Mouse (Mus musculus): Measurements from ENCODE around the gene Epn1. TPM values are rescaled to one million over a fixed set of nuclear protein-coding genes. Genes with fewer than 3 reads are reported as not detected.

Epn1 gene
- 114 TPM for total RNA-seq (2023)

DNA sequence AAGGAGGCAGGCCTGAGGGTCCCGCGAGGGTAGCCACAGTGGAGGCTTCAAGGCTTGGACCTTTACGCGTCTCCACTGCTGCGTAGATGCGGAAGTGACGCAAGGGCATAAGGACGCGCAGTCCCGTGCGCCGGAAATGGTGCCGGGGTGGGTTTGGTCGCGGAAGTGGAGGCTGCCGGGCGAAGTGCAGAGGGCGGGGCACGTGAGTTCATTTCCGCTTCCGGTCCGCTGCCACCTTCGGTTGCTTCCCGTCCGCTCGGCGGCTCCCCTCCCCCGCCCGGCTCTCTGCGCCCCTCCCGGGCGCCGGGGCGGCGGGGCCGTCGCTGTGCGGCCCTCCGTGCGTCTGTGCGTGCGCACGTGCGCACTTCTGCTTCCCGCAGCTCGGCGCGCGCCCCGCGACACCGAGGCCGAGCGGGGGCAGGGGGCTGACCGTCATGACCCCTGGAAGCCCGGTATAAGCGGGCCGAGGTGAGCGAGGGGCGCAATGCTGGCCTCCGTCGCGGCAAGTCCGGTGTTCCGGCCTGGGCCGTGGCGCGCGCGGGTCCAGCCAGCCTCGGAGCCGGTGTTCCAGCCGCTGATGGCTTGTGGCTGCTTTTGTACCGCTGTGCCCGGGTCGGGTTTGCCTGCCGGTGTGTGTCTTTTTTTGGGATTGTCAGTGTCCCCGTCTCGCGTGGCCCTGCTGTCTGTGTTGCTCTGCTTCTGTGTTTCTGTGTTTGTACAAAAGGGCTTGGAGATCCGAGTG lies at the start of gene Epn1:
TSS of gene Epn1 (plus strand) at position 226 of the 742 bp plus-strand sequence.

DNA sequence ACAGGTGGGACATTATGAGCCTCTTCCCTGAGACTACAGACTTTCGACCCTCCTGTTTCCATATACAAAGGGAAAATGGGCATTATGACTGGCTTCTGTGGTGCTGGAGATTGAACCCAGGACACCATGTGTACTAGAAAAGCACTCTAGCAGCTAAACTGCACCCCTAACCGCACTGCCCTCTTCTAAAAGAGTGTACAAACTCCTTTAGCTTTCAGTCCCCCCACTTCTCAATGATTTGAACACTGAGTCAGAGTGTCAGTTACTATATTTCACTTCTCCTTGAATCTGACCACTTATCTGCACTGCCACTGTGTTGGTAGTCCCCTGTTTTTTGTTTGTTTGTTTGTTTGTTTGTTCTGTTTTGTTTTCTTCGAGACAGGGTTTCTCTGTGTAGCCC lies 46.2 kb upstream of the Epn1 start, which contains the start of gene 4632433K11Rik:
TSS of gene 4632433K11Rik (plus strand) at position 301 of the 400 bp plus-strand sequence.

DNA sequence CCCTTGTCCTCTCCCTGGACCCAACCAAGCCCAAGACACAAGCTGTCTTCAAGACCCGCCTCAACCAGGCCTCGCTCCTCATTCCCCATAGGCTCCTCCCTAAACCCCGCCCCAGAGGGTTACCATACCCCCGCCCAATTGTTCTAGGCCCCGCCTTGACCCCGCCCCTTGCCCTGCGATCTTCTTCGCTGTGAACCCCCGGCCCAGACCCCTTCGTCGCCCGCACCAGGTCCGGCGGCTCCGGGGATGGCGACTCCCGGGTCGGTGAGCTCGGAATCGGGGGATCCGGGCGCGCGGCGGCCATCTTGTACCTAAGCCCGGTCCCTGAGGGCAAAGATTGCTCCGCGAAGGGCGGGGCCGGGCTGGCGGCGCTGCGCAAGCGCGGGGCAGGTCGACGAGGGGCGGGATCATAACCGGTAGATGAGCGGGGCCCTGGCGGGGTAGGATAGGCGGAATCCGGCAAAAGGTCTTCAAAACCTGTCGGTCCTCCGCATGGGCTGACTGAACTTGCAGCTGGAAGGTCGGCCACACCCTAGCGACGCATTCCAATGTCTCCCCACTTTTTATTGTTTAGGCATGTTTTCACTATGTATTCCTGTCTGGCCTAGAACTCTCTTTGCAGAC lies 41.8 kb upstream of the Epn1 start, which contains the start of gene Zfp784:
TSS of gene Zfp784 (minus strand) at position 338 of the 624 bp plus-strand sequence.

DNA sequence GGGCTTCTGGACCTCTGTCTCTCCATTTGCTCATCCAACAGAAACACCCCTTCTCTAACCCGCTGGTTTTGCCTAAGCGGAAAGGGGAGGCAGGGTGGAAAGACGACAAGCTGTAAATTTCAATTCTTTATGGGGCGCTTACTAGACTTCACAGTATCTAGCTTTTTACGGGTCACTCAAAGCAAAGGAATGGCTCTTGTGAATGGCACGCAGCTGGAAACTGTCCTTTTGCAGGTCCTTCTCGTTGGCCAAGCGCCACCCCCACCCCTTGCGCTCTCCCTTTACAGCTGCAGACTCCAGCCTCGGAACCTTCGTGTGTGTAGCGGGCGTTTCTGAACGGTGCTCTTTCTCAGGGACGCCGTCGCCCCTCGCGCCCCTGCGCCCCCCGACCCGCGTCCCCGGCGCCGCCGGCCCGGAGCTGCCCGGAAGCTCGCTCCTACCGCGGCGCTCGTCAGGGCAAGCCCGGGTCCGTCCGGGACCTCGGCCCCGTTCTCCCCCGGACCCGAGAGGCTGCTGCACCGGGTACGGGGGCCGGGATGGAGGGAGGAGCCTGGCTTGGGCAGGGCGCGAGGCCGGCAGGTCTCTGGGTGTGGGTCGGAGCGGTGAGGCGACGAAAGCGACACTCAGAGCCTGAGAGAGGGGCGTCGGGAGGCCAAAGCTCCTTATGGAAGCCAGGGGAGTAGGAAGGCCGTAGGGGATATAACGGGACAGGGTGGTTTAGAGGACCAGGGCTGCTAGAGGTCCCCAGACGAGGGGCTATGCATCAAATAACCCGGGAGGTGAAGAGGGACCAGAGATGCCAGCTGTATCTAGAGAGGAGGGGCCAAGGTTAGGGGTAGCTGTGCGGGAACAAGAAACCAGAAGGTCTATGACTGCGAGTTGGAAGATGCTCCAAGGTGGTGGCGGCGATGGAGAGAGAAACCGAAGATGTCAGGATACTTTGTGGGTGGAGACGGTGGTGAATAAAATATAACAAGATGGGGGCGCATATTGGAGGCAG lies 28.5 kb upstream of the Epn1 start, which contains the start of gene Zfp580:
TSS of gene Zfp580 (plus strand) at position 346 of the 1,000 bp plus-strand sequence.

DNA sequence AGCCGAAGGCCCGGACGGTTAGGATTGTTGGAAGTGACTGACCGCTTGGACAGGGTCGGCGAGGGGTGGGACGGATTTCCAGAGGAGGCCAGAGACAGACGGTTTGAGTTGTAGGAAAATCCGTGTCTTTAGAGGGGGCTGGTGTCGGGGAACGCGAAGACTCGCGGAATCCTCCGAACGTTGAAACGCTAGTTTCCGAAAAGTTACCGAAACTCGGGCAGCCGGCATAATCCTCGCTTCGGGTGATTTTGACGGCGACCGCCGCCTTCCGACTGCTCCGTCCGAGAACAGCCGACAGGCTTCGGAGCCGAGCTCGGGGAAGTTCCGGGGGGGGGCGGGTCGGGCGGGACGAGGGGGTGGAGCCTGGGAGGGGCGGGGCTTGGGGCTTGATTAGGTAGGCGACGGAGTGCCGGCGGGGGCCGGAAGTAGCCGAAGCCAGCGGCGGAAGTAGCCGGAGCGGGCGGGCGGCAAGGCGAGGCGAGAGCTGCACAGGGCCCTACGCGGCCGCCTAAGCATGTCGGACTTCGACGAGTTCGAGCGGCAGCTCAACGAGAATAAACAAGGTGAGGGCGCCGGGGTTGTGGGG lies 18.2 kb upstream of the Epn1 start, which contains the start of gene U2af2:
TSS of gene U2af2 (plus strand) at position 370 of the 586 bp plus-strand sequence.

DNA sequence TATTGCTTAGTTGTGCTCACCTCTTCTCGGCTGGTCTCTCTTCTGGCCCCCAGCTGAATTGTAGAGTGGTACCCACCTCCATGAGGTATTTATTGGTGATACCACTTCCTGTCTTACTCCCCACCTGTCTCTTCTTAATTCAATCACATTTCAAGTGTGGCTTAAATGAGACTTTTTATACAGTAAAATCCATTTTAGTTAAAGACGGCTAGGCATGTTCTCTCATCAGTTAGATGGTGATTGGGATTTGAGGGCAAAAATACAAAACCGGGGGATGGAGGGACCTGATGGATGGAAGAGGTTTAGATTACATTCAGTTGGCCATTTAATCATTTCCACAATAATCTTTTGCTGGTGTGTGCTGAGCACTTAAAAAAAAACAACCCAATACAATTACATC lies 36.8 kb downstream of the Epn1 start, which contains the start of gene Rfpl4:
TSS of gene Rfpl4 (minus strand) at position 101 of the 400 bp plus-strand sequence.

DNA sequence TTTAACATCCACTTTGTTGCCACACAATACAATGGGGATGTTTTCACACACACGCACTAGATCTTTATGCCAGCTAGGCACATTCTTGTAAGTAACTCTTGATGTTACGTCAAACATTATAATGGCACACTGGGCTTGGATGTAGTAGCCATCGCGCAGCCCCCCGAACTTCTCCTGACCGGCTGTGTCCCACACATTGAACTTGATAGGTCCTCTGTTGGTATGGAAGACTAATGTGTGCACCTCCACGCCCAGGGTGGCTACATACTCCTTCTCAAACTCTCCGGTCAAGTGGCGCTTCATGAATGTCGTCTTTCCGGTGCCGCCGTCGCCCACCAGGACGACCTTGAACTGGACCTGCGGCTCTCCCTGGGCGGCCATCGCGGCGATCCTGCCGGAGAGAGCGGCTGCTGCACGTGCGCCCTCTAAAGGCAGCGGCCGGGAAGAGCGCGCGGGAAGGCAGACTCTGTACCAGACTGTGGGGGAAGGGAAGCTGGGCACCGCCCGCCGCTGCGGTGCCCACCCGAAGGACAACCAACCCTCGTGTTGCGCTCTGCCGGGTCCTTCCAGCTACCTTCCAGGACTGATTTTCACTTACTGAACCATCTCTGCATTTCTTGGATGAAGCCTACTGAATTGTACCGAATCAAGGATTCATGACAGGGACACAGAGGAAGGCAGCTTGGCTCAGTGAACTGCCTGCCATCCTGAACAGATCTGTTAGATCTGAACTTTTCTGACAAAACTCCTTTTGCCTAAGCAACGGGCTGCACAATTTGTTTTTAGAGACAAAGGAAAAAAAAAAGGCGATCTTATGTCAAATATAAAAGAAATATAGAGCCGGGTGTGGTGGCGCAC lies 45.7 kb downstream of the Epn1 start, which contains the start of gene Rasl2-9:
TSS of gene Rasl2-9 (minus strand) at position 402 of the 858 bp plus-strand sequence.

Other genes with a start within 250 kb of the Epn1 start
- 0.44 TPM for gene Shisa7, start 235.5 kb upstream of the Epn1 start, total RNA-seq (2023)
- gene Isoc2b, start 210.0 kb upstream of the Epn1 start, total RNA-seq (2023): 5.8 TPM
- 9.6 TPM for gene Isoc2a, start 203.1 kb upstream of the Epn1 start, total RNA-seq (2023)
- gene Gm36210, start 173.7 kb upstream of the Epn1 start, total RNA-seq (2023): not detected
- 42.6 TPM for gene Zfp628, start 165.0 kb upstream of the Epn1 start, total RNA-seq (2023)
- gene Nat14, start 158.2 kb upstream of the Epn1 start, total RNA-seq (2023): 12.2 TPM
- 0.38 TPM for gene Ssc5d, start 154.4 kb upstream of the Epn1 start, total RNA-seq (2023)
- 0.23 TPM for gene Sbk2, start 115.8 kb upstream of the Epn1 start, total RNA-seq (2023)
- not detected for gene Sbk3, start 109.1 kb upstream of the Epn1 start, total RNA-seq (2023)
- 28.5 TPM for gene Zfp579, start 84.1 kb upstream of the Epn1 start, total RNA-seq (2023)
- gene Zfp524, start 65.8 kb upstream of the Epn1 start, total RNA-seq (2023): 10.3 TPM
- 59.9 TPM for gene Fiz1, start 65.5 kb upstream of the Epn1 start, total RNA-seq (2023)
- not detected for gene Gm44973, start 64.7 kb upstream of the Epn1 start, total RNA-seq (2023)
- gene Zfp865, start 59.9 kb upstream of the Epn1 start, total RNA-seq (2023): 59.4 TPM
- 0.23 TPM for gene Ccdc106, start 59.7 kb upstream of the Epn1 start, total RNA-seq (2023)
- 1.7 TPM for gene 4632433K11Rik, start 46.1 kb upstream of the Epn1 start, total RNA-seq (2023)
- gene Zfp784, start 41.8 kb upstream of the Epn1 start, total RNA-seq (2023): 7.5 TPM
- gene Zfp580, start 28.7 kb upstream of the Epn1 start, total RNA-seq (2023): 2.5 TPM
- 436 TPM for gene U2af2, start 18.1 kb upstream of the Epn1 start, total RNA-seq (2023)
- gene Rfpl4, start 36.7 kb downstream of the Epn1 start, total RNA-seq (2023): not detected
- gene Rasl2-9, start 45.7 kb downstream of the Epn1 start, total RNA-seq (2023): not detected
- gene Vmn1r55, start 69.4 kb downstream of the Epn1 start, total RNA-seq (2023): not detected
- not detected for gene Vmn1r56, start 116.5 kb downstream of the Epn1 start, total RNA-seq (2023)
- gene Vmn1r57, start 138.3 kb downstream of the Epn1 start, total RNA-seq (2023): not detected